Mouse (Mus musculus) hindbrain, embryonic 12.5 days (tissue): Measurements from ENCODE around the gene Plekha4. TPM values are rescaled to one million over a fixed set of nuclear protein-coding genes. Genes with fewer than 3 reads are reported as not detected.
A peak's percentile ranks its signal among the peaks of the same experiment; 100 is the strongest.
"Not testable (repeated sequence)": the region's sequence is repeated elsewhere in the genome, so short reads cannot be mapped to it uniquely, and the experiment has no call there.

ENCODE experiments used
- ATAC-seq: fragments of 200-750 bp; cut with Nextera tagmentation; 2 replicates; pipeline ENCODE4 v1.8.0; 2017; ENCODE audit warnings: moderate TSS enrichment; ENCODE audit not compliant: low FRiP score
- H3K27ac ChIP-seq: fragments of 300-500 bp; sonication (generic); 2 replicates; pipeline ENCODE4 v1.5.1; 2016; ENCODE audit warnings: mild to moderate bottlenecking
- H3K27me3 ChIP-seq: fragments of 300-500 bp; sonication (generic); 2 replicates; pipeline ENCODE4 v1.6.1; 2016; ENCODE audit warnings: mild to moderate bottlenecking
- H3K36me3 ChIP-seq: fragments of 300-500 bp; sonication (generic); 2 replicates; pipeline ENCODE4 v1.6.1; 2016; ENCODE audit warnings: mild to moderate bottlenecking
- H3K4me1 ChIP-seq: fragments of 300-500 bp; sonication (generic); 2 replicates; pipeline ENCODE4 v1.6.1; 2016
- H3K4me2 ChIP-seq: fragments of 300-500 bp; sonication (generic); replicated peaks from 2 replicates; pipeline ENCODE4 v1.6.1; 2016; ENCODE audit warnings: mild to moderate bottlenecking
- H3K4me3 ChIP-seq: fragments of 300-500 bp; sonication (generic); 2 replicates; pipeline ENCODE4 v1.5.1; 2016; ENCODE audit warnings: mild to moderate bottlenecking
- H3K9ac ChIP-seq: fragments of 300-500 bp; sonication (generic); 2 replicates; pipeline ENCODE4 v1.6.1; 2016; ENCODE audit warnings: mild to moderate bottlenecking, moderate library complexity
- H3K9me3 ChIP-seq: fragments of 300-500 bp; sonication (generic); replicated peaks from 2 replicates; pipeline ENCODE4 v1.6.1; 2016; ENCODE audit warnings: mild to moderate bottlenecking
- WGBS: fragments of 180-500 bp; shearing (Covaris S2); methylation state at CpG from one replicate; pipeline ENCODE4 v1.1.7; 2016; 5-methylcytosine and 5-hydroxymethylcytosine counted together
- polyA plus RNA-seq: library from polyadenylated mRNA; unstranded; fragments of >200 nt; fragmentation: Nextera tagmentation; extraction: Ambion mirVana; gene quantifications from 2 replicates; pipeline ENCODE4 v1.2.1, GENCODE M21; 2016

The Plekha4 gene
- 1.9 and 3.8 TPM in 2 replicates for polyA plus RNA-seq

GRCm38 (mm10) chr7:45525809-45526473 is at the start of gene Plekha4, which contains the start of gene Ppp1r15a:
Gene Plekha4, plus strand, starts transcription at chr7:45526330.
Gene Ppp1r15a, minus strand, starts transcription at chr7:45526268.
- peaks cover 2% of the 10 kb centered on the region; the same call in 1 of the 2 replicates for H3K36me3 ChIP-seq
- peak within 1 kb of the TSS; percentile 85 for H3K4me2 ChIP-seq
- peak within 1 kb of the TSS; percentile 70 for H3K4me3 ChIP-seq
- no peaks in the 10 kb centered on the region for H3K9me3 ChIP-seq
- under 1% methylated on average over 54 of the region's 54 CpGs for WGBS
- peak; percentile 78 for ATAC-seq
- H3K27me3 ChIP-seq: peaks cover 3% of the 10 kb centered on the region; the same call in 1 of the 2 replicates
- peak within 1 kb of the TSS; percentile 85 for H3K9ac ChIP-seq
- H3K4me1 ChIP-seq: peaks cover 25% of the 10 kb centered on the region
- H3K27ac ChIP-seq: peak within 1 kb of the TSS; percentile 78

GRCm38 (mm10) chr7:45476453-45476852 is 49.7 kb upstream of the Plekha4 start:
- no peak overlapping the region for H3K9ac ChIP-seq
- no peak overlapping the region for H3K4me2 ChIP-seq
- ATAC-seq: no peak
- H3K36me3 ChIP-seq: no peaks in the 10 kb centered on the region
- H3K27ac ChIP-seq: no peak overlapping the region
- H3K9me3 ChIP-seq: no peaks in the 10 kb centered on the region
- no peaks in the 10 kb centered on the region for H3K27me3 ChIP-seq
- WGBS: 62% methylated on average over 1 of the region's 1 CpGs
- no peak overlapping the region for H3K4me3 ChIP-seq
- H3K4me1 ChIP-seq: 0 out of 2 replicates have a peak, but pooled peaks cover 3% of the 10 kb centered on the region

- H3K36me3 ChIP-seq: no peaks in the 10 kb centered on the region
- no peaks in the 10 kb centered on the region for H3K27me3 ChIP-seq
- no peak overlapping the region for H3K4me2 ChIP-seq
- H3K9me3 ChIP-seq: no peaks in the 10 kb centered on the region
- 0 out of 2 replicates have a peak, but pooled peaks cover 3% of the 10 kb centered on the region for H3K4me1 ChIP-seq
- 10% methylated on average over 3 of the region's 3 CpGs for WGBS
- H3K27ac ChIP-seq: no peak overlapping the region
- no peak for ATAC-seq
- H3K4me3 ChIP-seq: no peak overlapping the region
- no peak overlapping the region for H3K9ac ChIP-seq
These were observed 49.1 kb upstream of the Plekha4 start for GRCm38 (mm10) chr7:45477003-45477402.

GRCm38 (mm10) chr7:45478774-45479173 is 47.4 kb upstream of the Plekha4 start:
- WGBS: 94% methylated on average over 7 of the region's 7 CpGs
- H3K9ac ChIP-seq: no peak overlapping the region

GRCm38 (mm10) chr7:45480310-45480709 is 45.8 kb upstream of the Plekha4 start:
- H3K27ac ChIP-seq, ATAC-seq, H3K4me1 ChIP-seq, H3K9ac ChIP-seq, H3K9me3 ChIP-seq, H3K36me3 ChIP-seq, H3K27me3 ChIP-seq, H3K4me2 ChIP-seq, H3K4me3 ChIP-seq: not testable (repeated sequence)
- WGBS: 72% methylated on average over 4 of the region's 4 CpGs

More at GRCm38 (mm10) chr7:45478774-45479173, 47.4 kb upstream of the Plekha4 start:
- H3K27ac ChIP-seq: no peak overlapping the region
- no peak overlapping the region for H3K4me3 ChIP-seq
- no peaks in the 10 kb centered on the region for H3K27me3 ChIP-seq
- ATAC-seq: no peak
- H3K4me1 ChIP-seq: 0 out of 2 replicates have a peak, but pooled peaks cover 3% of the 10 kb centered on the region
- no peaks in the 10 kb centered on the region for H3K9me3 ChIP-seq
- H3K36me3 ChIP-seq: no peaks in the 10 kb centered on the region
- no peak overlapping the region for H3K4me2 ChIP-seq

- Histone ChIP-seq H3K4me3 (no peak within 1 kb of the TSS), H3K9me3 (no peaks in the 10 kb centered on the region), H3K4me2 (no peak within 1 kb of the TSS), H3K27ac (no peak within 1 kb of the TSS), H3K27me3 (no peaks in the 10 kb centered on the region), H3K4me1 (no peaks in the 10 kb centered on the region), H3K9ac (no peak within 1 kb of the TSS), H3K36me3 (no peaks in the 10 kb centered on the region)
- WGBS: 53% methylated on average over 15 of the region's 15 CpGs
- ATAC-seq: peak; percentile 77
These were observed 44.7 kb upstream of the Plekha4 start, which contains the start of gene Tulp2 for GRCm38 (mm10) chr7:45481374-45481927. Gene Tulp2, plus strand, starts transcription at chr7:45481877.

GRCm38 (mm10) chr7:45482166-45482565 is 44.0 kb upstream of the Plekha4 start:
- Histone ChIP-seq H3K36me3 (no peaks in the 10 kb centered on the region), H3K4me1 (no peaks in the 10 kb centered on the region), H3K4me2 (no peak overlapping the region), H3K27me3 (no peaks in the 10 kb centered on the region), H3K9me3 (no peaks in the 10 kb centered on the region), H3K9ac (no peak overlapping the region), H3K27ac (no peak overlapping the region), H3K4me3 (no peak overlapping the region)
- no peak for ATAC-seq
- 93% methylated on average over 1 of the region's 1 CpGs for WGBS

- H3K27me3 ChIP-seq, H3K4me3 ChIP-seq, H3K27ac ChIP-seq, H3K4me2 ChIP-seq, H3K9me3 ChIP-seq, H3K9ac ChIP-seq, H3K36me3 ChIP-seq, ATAC-seq: not testable (repeated sequence)
- peaks cover 11% of the 10 kb centered on the region for H3K4me1 ChIP-seq
- 92% methylated on average over 5 of the region's 5 CpGs for WGBS
These were observed 41.1 kb upstream of the Plekha4 start for GRCm38 (mm10) chr7:45484985-45485384.

GRCm38 (mm10) chr7:45486158-45486557 is 40.0 kb upstream of the Plekha4 start:
- ATAC-seq: no peak
- Histone ChIP-seq H3K9me3 (no peaks in the 10 kb centered on the region), H3K27me3 (no peaks in the 10 kb centered on the region), H3K4me3 (no peak overlapping the region), H3K36me3 (no peaks in the 10 kb centered on the region), H3K9ac (no peak overlapping the region), H3K4me2 (no peak overlapping the region), H3K4me1 (peaks cover 18% of the 10 kb centered on the region), H3K27ac (no peak overlapping the region)
- WGBS: 82% methylated on average over 7 of the region's 7 CpGs

- Histone ChIP-seq H3K27me3 (no peaks in the 10 kb centered on the region), H3K9me3 (no peaks in the 10 kb centered on the region), H3K4me1 (peaks cover 21% of the 10 kb centered on the region), H3K36me3 (no peaks in the 10 kb centered on the region), H3K27ac (peak within 1 kb of the TSS; percentile 45; the same call in 1 of the 2 replicates), H3K4me3 (no peak within 1 kb of the TSS), H3K9ac (no peak within 1 kb of the TSS), H3K4me2 (no peak within 1 kb of the TSS)
- no peak for ATAC-seq
- 81% methylated on average over 12 of the region's 12 CpGs for WGBS
These were observed 39.2 kb upstream of the Plekha4 start, which contains the start of gene Gm45808 for GRCm38 (mm10) chr7:45486761-45487415. Gene Gm45808, minus strand, starts transcription at chr7:45486811.

- no peaks in the 10 kb centered on the region for H3K9me3 ChIP-seq
- WGBS: 27% methylated on average over 11 of the region's 11 CpGs
- H3K27me3 ChIP-seq: no peaks in the 10 kb centered on the region
- peak overlapping the region; percentile 40 for H3K4me3 ChIP-seq
- H3K4me1 ChIP-seq: peaks cover 21% of the 10 kb centered on the region
- peak overlapping the region; percentile 45 for H3K27ac ChIP-seq
- H3K4me2 ChIP-seq: peak overlapping the region; percentile 68
- peak overlapping the region; percentile 58 for H3K9ac ChIP-seq
- H3K36me3 ChIP-seq: peaks cover 5% of the 10 kb centered on the region
- ATAC-seq: peak; percentile 62
These were observed 38.3 kb upstream of the Plekha4 start for GRCm38 (mm10) chr7:45487861-45488292.
